Comparison of ENCODE assay signal across 8 mouse cellular contexts in genomic region chr10:68165709-68166694, GRCm38 (mm10).
A peak's percentile ranks its signal among the peaks of the same experiment; 100 is the strongest.
DNase-seq lines count a peak whose midpoint lies in the region; ATAC-seq and TF ChIP-seq lines count a peak whose summit lies in the region.

No protein-coding gene starts in this region.

- peak; percentile 50 for DNase-seq in heart, adult 8-10 months (ENCODE audit: low spot score)
- no peak for DNase-seq in heart, postnatal 14 days
- peak; percentile 55 for DNase-seq in induced T-regulatory cell, adult 2 months (ENCODE audit: low read depth)
- peak; percentile 65 for DNase-seq in lung, postnatal 0 days (ENCODE audit: low spot score)
- DNase-seq in adrenal gland, postnatal 14 days, result no peak
- no peak for DNase-seq in cerebellum, adult 11-12 months

- H3K9me3 ChIP-seq in embryonic facial prominence, embryonic 15.5 days (replicated peaks), result no peaks in the 10 kb centered on the region
- H3K9me3 ChIP-seq in lung, postnatal 0 days (ENCODE audit: low read length), result no peaks in the 10 kb centered on the region

- H3K36me3 ChIP-seq in embryonic facial prominence, embryonic 15.5 days, result 0 out of 2 replicates have a peak, but pooled peaks cover 4% of the 10 kb centered on the region
- H3K36me3 ChIP-seq in lung, postnatal 0 days (ENCODE audit: insufficient read depth, low read length), result no peaks in the 10 kb centered on the region

- H3K9ac ChIP-seq in embryonic facial prominence, embryonic 15.5 days, result no peak overlapping the region
- no peak overlapping the region for H3K9ac ChIP-seq in lung, postnatal 0 days (replicated peaks; ENCODE audit: low read depth)

- TF ChIP-seq CTCF in lung, postnatal 0 days (IDR thresholded peaks at IDR 0.05), result no peak

- peak; percentile 60; the same call in 1 of the 2 replicates for TF ChIP-seq EP300 in lung, postnatal 0 days (IDR thresholded peaks at IDR 0.05)

- no peaks in the 10 kb centered on the region for H3K27me3 ChIP-seq in embryonic facial prominence, embryonic 15.5 days
- H3K27me3 ChIP-seq in lung, postnatal 0 days (replicated peaks; ENCODE audit: insufficient read depth, low read length), result no peaks in the 10 kb centered on the region

- intact Hi-C loops in heart, postnatal 14 days (cut with DNase I), result loop anchor here (5.0 kb wide), 2 partner anchors 36 to 116 kb away; no protein-coding TSS in a partner anchor

- H3K4me2 ChIP-seq in embryonic facial prominence, embryonic 15.5 days (replicated peaks), result 0 out of 2 replicates have a peak overlapping the region, but pooled peaks have one; percentile 1
- no peak overlapping the region for H3K4me2 ChIP-seq in lung, postnatal 0 days (replicated peaks; ENCODE audit: low read depth, low read length)

- 28% methylated on average over 10 of the region's 10 CpGs for WGBS in embryonic facial prominence, embryonic 15.5 days
- 45% methylated on average over 10 of the region's 10 CpGs for WGBS in lung, postnatal 0 days

- peak overlapping the region; percentile 87 for H3K27ac ChIP-seq in embryonic facial prominence, embryonic 15.5 days (replicated peaks)
- H3K27ac ChIP-seq in lung, postnatal 0 days (ENCODE audit: low read length), result peak overlapping the region; percentile 48

- ATAC-seq in embryonic facial prominence, embryonic 15.5 days (ENCODE audit: insufficient number of reproducible peaks, low FRiP score, low TSS enrichment, low read depth), result no peak
- ATAC-seq in lung, postnatal 0 days, result peak; percentile 47
- ATAC-seq in granulocyte monocyte progenitor cell, adult 5-6 weeks (replicated peaks; ENCODE audit: poor library complexity, severe bottlenecking), result no peak

- H3K4me3 ChIP-seq in embryonic facial prominence, embryonic 15.5 days (replicated peaks), result no peak overlapping the region
- no peak overlapping the region for H3K4me3 ChIP-seq in lung, postnatal 0 days (ENCODE audit: low read depth, low read length)

- peaks cover 49% of the 10 kb centered on the region for H3K4me1 ChIP-seq in embryonic facial prominence, embryonic 15.5 days
- H3K4me1 ChIP-seq in lung, postnatal 0 days (ENCODE audit: insufficient read depth, low read depth, low read length), result peaks cover 14% of the 10 kb centered on the region; the same call in 1 of the 2 replicates

Comparison
In these comparisons a context has a peak if more than half of its experiments do, and no peak if none do; other contexts are left out.
1. DNase-seq: peak in heart, adult 8-10 months (single experiment), induced T-regulatory cell, adult 2 months (single experiment) and lung, postnatal 0 days (single experiment); none in heart, postnatal 14 days (0 of 2), adrenal gland, postnatal 14 days (single experiment) and cerebellum, adult 11-12 months (single experiment).